Mouse (Mus musculus) layer of hippocampus, adult 18-20 months (tissue): ENCODE measurements around the gene Lama5. TPM values are rescaled to one million over a fixed set of nuclear protein-coding genes. Genes with fewer than 3 reads are reported as not detected.
"Not testable (repeated sequence)": the region's sequence is repeated elsewhere in the genome, so short reads cannot be mapped to it uniquely, and the experiment has no call there.

Source experiments
- DNase-seq, 2 experiments: peaks; one replicate each; pipeline ENCODE4 v3.0.0; 2022; ENCODE audit warnings: low spot score in 2 of 2
- total RNA-seq, 2 experiments: library from RNA; stranded (reverse); gene quantifications; 2 replicates each; pipeline ENCODE4 v1.2.3; 2021

Lama5 gene
- total RNA-seq, 2 experiments from 2014 or later: 6.6 to 7.2 TPM

DNA sequence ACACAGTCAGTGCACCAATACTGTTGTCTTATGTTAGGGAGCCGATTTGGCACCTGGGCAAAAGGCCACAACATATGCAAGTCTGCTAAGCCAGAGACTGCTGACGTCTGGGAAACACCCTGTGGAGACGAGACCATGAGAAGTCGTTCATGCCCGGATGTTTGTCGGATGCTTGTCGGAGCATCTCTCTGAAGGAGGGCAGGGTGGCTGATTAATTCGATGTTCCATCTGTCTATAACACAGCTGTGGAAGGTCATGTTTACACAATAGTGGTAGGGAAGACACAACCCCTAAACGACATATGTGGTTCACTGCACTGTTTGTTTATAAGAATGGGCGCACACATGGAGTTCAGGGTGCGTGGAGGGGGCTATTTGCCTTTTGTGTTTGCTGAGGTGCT is 25.0 kb downstream of the Lama5 start:
- DNase-seq: no peak

DNA sequence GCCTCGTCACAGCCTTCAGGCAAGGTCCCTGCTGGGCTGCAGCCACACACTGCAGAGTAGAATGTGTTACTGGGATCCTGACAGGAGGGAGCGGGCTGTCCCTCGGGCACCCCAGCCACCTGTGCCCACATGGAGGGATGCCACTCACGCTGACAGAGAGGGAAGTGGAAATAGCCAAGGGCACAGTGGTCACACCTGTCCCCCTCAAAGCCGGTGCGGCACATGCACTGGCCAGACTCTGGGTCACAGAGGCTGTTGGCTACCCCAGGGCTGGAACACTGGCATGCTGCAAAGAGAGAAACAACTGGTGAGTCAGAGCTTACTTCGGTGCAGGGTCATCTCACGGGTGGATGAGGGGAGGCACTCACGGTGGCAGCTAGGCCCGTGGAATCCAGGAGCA is 26.9 kb downstream of the Lama5 start:
- no peak for DNase-seq

DNA sequence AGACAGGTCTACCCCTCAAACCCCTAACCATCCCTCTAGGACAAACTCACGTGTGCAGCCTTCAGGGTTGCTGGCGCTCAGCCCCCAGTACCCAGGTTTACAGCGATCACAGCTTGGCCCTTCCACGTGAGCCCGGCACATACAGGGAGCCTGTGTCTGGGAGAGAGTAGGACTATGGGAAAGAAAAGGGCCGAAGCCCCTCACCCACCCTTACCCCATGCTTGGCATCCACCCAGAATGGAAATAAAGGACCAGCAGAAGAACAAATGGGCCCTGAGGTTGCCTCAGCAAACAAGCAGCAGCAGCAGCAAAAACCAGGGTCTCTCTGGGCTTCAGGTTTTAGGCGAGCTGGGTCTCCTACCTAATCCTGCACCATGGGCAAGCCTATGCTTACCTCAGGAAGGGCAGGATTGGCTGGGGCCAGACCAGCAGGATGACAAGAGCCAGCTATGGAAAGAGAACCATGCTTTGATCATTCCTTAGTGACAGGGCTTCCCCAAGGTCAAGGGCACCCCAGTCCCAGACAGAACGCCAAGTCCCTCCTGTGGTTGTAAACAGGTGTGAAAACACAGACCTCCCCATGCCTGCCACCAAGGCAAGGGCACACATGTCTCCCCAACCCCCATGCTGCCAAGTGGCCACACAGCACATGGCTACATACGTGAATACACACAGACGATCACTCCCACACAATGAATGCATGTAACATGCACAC is 28.2 kb downstream of the Lama5 start:
- no peak for DNase-seq

DNA sequence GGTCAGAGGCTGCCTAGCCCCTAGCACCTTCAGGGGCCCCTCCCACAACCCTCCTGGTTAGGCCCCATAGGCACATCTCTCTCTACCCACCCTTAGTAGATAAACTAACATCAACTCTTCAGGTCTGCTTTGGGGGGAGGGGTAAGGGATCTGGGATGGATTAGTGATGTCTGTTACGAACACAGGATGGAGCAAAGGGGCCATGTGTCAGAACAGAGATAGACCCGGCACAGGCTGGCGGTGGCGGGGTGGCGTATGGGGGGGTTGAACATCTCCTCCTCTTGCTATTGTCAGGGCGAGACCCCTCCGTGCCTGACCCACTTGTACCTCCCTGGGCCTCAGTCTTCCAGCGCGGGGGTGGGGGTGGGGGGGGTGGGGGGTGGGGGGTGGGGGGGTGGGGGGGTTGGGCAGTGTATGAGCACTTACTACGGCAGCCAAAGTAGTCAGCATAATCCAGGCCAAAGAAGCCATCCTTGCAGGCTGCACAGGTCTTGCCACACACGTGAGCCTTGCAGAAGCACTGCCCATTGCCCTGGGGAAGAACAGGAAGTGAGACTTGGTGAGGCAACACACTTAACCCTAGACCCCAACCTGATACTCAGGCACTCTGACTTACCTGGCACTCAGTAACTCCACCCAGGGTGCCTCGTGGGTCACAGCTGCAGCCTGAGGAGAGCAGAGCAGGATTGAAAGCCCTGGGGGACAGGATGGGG is 28.9 kb downstream of the Lama5 start:
- no peak for DNase-seq

DNA sequence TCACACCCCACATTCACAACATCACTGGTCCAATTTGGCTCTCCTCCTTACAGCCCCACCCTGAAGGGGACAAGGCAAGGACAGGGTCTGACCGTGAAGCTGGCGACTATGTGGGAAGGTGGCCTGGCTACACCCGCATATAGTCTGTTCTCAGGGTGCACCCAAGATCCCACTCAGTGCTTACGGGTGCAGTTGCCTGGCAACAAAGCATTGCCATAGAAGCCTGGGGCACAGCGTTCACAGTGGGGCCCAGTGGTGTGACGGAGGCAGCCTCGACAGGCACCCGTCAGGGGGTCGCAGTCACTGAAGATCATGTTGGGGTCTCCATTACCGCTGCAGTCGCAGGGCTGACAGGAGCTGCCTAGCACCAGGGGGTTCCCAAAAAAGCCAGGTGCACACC is 38.3 kb downstream of the Lama5 start:
- DNase-seq: peak in 1 of 2 experiments; percentile 46

DNA sequence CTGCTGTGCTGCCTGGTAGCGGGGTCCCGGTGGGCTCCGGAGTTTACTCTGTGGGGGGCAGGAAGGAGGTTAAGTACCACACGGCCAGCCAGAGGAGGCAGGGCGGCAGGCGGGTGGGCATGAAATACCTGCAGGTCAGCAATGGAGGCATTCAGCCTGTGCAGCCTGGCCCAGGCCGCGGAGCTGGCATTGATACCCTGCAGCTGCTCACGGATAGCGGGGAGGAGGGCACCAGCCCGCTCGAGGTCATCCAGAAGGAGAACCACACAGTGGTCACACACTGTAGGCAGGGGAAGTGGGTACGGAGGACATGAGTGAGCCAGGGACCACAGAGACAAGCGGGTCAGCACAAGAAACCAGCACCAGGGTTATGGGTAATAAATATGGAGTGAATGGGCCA is 40.0 kb downstream of the Lama5 start:
- no peak for DNase-seq

DNA sequence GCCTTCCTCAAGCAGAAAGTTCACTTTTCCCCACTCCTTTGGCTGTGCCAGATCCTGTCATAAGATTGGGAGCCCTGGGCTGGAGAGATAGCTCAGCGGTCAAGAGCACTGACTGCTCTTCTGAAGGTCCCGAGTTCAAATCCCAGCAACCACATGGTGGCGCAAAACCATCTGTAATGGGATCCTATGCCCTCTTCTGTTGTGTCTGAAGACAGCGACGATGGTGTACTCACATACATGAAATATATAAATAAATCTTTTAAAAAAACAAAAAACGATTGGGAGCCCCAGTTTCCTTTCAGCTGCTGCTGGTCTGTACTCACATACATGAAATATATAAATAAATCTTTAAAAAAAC is 40.9 kb downstream of the Lama5 start:
- no peak for DNase-seq

DNA sequence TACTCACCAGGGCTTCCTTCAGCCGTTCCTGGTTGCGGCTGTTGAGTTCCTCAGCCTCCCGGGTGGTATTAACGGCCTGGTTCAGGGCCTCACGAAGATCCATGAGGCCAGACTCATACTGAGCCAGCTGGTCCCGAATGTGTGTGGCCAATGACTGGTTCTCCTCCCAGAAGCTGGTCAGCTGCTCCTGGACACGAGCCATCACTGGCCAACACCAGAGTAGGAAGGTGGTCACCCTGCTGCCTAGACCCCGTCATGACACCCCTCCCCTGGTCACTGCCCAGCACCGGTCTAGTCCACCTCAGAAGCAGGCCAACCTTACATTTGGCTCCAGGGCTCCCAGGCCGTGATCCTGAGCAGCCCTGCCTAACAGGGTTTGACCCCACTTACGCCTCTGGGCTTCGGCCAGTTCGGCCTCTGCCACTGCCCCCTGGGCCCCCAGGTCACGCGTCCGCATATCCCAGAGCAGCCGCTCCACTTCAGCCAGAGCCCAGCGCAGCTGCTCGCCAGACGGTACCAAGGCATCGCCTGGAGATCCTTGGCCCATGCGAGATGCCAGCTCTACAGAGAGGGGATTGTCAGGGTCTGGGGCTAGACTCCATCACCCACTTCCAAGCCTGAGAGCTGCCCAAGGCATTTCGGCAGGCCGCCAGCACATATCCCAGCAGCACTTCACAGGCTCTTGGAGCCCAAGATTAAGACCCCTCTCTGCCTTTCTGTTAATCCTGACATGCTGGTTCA is 41.5 kb downstream of the Lama5 start:
- DNase-seq: no peak

DNA sequence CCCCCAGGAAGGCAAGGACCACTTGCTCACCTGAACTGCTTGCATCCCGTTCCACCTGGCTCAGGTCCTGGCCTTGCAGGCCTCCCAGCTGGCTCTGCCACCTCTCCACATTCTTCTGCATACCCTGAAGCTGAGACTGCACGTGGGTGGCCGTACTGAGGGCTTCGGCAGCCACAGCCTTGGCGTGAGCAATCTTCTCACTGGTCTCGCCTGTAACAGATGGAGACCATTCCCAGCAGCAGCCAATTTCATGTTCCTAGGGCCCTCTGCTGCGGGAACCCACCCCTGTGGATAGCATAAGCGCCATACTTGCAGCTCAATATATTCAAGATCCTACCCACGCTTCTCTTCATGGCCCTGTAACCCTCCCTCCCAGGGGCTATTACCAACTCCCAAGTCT is 44.1 kb downstream of the Lama5 start:
- no peak for DNase-seq

DNA sequence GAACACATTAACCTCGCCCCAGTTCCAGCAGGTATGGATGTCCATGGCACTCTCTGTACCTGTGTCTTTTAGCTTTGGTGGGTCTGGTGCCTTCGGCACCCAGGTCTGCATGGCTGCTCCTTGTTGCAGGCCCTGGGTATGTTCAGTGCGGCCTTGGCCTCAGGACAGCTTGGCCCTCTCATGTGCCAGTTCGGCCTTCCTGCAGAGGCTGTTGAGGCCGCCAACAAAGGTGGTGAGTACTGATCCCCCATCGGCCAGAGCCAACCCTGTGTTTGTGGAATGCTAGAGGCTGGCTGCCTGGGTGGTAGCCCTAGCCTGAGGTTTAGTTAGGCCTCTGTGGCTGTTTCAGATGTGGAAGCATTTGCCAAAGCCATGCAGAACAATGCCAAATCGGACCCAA is 49.9 kb downstream of the Lama5 start:
- DNase-seq: no peak

DNA sequence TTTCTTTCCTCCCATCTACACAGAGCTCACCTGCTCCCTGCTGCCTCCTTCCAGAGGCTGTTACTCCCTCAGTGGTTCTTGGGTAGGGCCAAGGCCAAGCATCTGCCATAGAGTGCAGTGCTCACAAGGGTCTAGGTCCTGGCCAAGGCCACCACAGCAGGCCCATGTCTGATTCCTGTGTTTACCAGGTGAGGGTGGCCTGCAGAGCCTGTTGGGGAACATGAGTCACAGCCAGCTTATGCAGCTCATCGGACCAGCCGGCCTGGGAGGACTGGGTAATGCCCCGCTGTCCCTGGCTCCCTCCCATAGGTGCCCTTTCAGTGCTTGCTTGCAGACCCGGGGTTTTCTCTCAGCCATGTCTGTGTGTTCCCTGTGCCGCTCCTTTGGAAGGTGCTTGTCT is 51.5 kb downstream of the Lama5 start:
- DNase-seq: no peak

DNA sequence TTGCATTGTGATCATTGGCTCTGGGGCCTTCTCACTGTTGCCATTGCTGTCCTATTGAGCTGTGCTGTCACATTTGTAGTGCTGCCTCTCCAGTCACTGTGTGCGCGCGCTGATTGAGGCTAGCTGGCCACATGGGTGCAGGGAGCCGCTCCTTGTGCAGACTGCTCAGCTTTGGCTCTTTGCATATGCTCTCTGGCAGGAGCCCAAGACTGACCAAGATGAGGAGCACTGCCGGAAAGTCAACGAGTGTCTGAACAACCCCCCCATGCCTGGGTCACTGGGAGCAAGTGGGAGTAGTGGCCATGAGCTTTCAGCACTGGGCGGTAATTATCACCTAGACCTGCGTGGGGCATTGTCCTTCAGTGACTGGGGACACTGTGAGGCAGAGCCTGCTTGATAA is 51.9 kb downstream of the Lama5 start:
- not testable (repeated sequence) for DNase-seq

DNA sequence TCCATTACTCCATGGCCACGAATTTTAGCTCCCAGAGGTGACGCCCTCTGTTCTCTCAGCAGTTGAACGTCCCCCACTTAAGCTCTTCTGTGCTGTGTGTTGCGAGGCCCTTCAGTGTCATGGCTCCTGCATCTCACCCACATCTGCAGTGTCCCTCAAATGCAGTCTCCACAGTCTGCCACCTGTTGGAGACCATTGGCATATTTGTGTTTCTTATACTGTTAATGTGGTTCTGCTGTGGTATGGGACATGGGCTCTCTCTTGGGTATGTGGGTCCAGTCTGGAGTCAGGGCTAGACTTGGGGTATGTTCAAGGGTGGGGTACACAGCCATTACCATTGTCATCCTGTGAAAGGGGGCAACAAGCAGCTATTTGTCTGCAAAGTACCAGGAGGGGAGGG is 52.5 kb downstream of the Lama5 start:
- no peak for DNase-seq

DNA sequence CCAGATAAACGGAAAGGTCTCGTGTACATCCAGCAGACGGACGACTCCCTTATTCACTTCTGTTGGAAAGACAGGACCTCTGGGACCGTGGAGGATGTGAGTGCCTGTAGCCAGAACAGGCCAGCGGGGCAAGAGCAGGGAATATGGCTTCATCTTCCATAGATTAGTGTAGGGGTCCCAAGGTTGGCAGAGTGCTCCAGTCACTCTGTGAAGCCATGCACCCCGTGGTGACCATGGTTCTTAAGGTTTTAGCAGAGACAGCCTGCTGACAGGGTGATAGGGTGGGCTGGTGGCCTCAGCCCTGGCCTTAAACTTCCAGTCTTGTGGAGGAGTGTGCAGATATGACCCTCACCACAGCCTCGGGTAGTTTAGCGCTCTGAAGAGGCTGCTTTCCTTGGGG is 53.5 kb downstream of the Lama5 start:
- DNase-seq: no peak

DNA sequence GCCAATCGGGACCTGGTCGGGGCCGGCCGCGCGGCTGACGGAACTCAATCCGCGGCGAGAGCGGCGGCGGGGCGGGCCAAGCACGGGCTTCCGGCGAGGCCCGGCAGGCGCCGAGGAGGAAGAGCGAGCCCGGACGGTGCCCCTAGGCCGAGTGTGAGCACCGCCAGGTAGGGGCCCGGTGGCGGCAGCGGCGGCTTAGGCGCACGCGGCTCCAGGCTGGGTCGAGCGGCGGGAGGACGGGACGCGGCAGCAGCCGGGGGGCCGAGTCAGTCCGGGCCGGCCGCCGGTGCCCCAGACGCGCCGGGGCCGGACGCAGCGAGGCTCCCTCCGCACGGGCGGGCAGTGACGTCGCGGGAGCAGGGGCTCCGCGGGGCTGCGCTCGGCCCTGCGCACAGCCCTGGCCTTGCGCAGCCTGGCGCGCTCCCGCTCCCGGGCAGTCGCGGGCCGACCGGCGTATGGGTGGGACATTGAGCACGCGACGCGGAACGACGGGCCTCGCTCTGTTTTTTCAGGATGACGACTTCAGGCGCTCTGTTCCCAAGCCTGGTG is 54.1 kb downstream of the Lama5 start:
- peak in 1 of 2 experiments; percentile 36 for DNase-seq

DNA sequence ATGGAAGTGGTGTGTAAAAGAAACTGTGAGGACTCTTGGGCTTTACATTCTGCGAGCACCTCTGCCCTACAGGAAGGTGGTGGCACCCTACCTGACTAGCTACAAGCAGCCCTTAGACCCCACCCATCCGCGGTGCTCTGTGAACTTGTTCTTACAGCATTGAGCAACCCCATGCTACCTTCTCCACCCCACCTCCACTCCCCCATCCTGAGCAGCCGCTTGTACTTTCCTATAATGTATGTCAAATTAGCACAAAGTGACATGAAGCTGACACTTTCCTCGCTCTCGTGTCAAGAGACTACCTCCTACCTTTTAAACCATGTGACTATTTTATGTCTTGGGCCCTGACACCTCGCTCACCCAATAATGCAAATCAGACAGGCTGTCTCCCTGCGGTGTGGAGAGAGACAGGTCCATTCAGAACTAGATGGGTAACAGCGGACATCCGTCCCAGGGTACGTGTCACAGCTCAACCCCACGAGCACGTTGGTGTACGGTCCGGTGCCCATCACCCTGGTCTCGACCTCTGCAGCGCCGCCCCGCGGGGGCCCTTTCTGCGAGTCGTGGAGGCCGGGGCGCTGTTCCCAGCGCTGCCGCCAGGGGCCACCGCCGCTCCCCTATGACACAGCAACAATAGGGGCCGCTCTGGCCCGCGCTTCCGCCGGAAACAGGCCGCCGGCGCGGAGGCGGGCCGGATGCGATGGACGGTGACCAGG is 54.7 kb downstream of the Lama5 start, which contains the start of gene Adrm1:
TSS of gene Adrm1 (plus strand) at position 680 of the 716 bp plus-strand sequence.
- DNase-seq: peak; percentile 97 to 99

DNA sequence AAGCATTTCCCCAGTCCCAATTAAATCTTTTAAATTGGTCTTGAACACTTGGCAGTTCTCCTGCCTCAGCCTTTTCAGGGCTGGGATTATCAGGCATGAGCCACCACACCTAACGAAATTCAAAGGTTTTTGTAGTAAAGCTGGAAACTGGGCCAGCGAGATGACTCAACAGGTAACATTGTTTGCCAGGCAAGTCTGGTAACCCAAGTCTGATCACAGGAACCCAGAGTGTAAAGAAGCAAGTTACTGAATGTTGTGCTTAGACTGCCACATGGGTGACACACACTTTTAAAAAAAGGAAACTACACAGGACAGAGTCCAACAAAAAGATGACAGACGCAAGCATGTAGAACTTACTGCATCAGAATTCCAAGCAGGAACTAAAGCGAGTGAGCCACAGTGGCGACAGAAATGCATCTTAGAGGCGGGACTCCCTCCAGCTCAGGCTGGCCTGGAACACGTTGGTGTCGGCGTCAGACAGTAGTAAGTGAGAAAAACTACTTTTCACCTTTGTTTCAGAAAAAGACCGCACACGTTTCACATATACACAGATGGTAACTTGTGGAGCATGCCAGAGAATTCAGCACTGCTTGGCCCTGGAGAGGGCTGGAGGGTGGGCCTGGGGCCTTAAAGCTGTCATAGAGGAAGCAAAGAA is 55.4 kb downstream of the Lama5 start:
- DNase-seq: no peak

DNA sequence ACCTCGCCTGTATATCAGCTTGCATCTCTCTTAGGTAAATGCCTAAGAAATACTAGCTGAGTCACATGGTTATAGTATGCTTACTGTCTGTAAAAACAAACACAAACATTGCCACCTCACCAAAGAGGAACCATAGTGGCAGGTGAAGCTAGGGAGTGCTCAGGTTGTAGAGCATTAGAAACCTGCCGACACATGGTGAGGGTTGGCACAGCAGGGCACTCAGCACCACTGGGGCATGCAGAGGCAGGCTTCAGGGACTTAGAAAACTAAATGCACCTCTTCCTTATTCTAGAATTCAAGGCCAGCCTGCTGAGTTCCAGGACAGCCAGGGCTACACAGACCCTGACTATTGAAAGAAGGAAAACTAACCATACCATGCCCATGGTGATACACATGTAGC is 58.8 kb downstream of the Lama5 start:
- DNase-seq: no peak

DNA sequence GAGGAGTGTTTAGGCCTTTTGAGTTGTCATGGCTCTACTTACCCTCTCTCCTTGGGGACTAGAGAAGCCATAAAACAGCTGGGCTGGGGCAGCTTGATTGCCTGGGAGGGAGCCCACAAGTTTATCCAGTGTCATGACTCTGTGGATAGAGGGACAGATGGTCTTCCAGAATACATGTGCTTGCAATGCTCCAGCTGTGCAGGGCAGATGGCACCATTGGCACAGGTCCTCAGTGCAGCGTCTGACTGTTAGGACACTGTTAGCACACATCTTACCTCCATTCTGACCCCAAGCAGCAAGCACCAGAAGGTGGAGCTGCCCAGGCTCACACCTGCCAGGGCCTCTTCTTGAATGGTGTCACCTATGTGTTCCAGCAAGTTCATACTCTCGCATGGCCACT is 59.8 kb downstream of the Lama5 start:
- no peak for DNase-seq

DNA sequence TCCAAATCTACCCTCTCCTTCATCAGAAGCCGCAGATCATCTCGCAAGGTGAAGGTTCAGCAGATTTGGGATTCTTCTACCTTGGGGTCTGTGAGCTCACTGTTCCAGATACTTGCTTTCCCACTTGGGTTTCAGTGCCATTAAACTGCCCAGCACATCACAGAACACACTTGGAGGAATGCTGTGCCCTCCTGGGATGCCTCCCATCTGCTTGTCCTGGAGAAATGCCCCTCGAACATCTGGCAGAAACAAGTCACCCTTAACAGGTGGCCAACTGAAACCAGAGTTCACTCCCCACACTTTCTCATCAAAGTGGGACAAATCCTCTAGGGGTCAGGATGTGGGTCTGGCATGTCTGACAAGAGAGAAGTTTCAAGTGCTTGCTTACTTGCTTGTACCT is 67.0 kb downstream of the Lama5 start:
- DNase-seq: no peak

DNA sequence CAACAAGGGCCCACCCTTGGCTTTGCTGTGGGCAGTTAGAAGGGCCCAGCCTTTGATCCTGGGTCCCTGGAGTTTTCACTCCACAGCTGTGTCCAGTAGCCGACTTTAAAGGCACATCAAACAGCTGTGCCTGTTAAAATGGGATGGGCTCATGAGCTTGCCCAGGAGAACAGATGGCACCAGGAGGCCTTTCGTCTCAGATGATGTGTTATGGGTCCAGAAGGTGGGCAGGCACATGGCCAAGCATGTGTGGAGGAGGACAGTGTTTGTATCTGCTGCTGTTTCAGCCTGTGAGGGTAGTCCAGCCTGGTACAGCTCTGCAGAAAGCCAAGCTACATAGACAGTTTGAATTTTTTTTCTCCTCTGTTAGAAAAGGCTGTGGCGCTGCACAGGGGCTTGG is 70.9 kb downstream of the Lama5 start:
- no peak for DNase-seq
